Mouse (Mus musculus) limb, embryonic 10.5 days (tissue): ENCODE measurements around the gene Lgr5. TPM values are rescaled to one million over a fixed set of nuclear protein-coding genes. Genes with fewer than 3 reads are reported as not detected.

Experiments
- DNase-seq: peaks from one replicate; pipeline ENCODE4 v3.0.0-alpha.2; 2017; ENCODE audit warnings: low spot score
- H3K27ac ChIP-seq: fragments of 300-500 bp; sonication (generic); 2 replicates; pipeline ENCODE4 v1.5.1; 2016; ENCODE audit warnings: mild to moderate bottlenecking
- H3K27me3 ChIP-seq: fragments of 300-500 bp; sonication (generic); 2 replicates; pipeline ENCODE4 v1.6.1; 2016; ENCODE audit warnings: low read depth, mild to moderate bottlenecking; ENCODE audit not compliant: poor library complexity, severe bottlenecking
- H3K36me3 ChIP-seq: fragments of 300-500 bp; sonication (generic); 2 replicates; pipeline ENCODE4 v1.6.1; 2016; ENCODE audit warnings: mild to moderate bottlenecking, moderate library complexity
- H3K4me1 ChIP-seq: fragments of 300-500 bp; sonication (generic); 2 replicates; pipeline ENCODE4 v1.6.1; 2016
- H3K4me3 ChIP-seq: fragments of 300-500 bp; sonication (generic); 2 replicates; pipeline ENCODE4 v1.5.1; 2016; ENCODE audit warnings: mild to moderate bottlenecking, moderate library complexity
- H3K9me3 ChIP-seq: fragments of 300-500 bp; sonication (generic); replicated peaks from 2 replicates; pipeline ENCODE4 v1.6.1; 2016; ENCODE audit warnings: mild to moderate bottlenecking
- WGBS: fragments of 180-500 bp; shearing (Covaris S2); methylation state at CpG from one replicate; pipeline ENCODE4 v1.1.7; 2016; 5-methylcytosine and 5-hydroxymethylcytosine counted together
- polyA plus RNA-seq: library from polyadenylated mRNA; unstranded; fragments of >200 nt; fragmentation: Nextera tagmentation; extraction: Ambion mirVana; gene quantifications from 2 replicates; pipeline ENCODE4 v1.2.1, GENCODE M21; 2016

The Lgr5 gene
- polyA plus RNA-seq = 1.4 and 2.3 TPM in 2 replicates

DNA sequence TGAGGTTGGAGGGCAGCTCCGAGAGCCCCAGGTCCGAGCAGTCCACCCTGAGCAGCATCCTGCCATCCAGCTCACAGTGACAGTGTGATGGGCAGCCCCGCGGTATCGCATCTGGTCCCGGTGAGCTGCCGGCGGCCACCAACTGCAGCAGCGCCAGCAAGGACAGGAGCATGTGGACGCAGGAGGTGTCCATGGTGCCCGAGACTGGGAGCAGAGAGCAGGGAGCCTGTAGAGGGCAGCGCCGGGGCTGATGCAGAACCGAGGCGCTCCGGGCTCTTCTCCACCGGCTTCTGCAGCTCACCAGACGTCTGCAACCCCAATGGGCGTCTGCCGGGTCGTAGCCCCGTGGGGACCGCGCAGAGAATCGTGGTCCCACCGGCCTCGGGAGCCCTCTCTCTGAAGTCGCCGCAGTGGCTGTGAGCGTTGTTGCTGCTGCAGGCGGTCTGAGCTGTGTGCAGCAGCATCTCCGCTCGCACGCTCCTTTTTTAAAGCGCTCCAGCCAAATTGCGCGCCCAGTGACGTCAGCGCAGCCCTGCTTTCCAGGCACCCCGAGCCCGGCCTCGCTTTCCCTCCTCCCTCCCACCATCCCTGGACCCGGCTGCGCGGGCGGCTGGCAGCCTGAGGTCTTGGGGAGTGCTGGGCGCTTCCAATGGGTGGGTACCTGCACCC is at the start of gene Lgr5:
Gene Lgr5 (minus strand): TSS at position 480 of the 669 bp plus-strand sequence.
- under 1% methylated on average over 47 of the region's 47 CpGs for WGBS
- H3K4me1 ChIP-seq = peaks cover 34% of the 10 kb centered on the region
- H3K27ac ChIP-seq = peak within 1 kb of the TSS; percentile 2; the same call in 1 of the 2 replicates
- peaks cover 70% of the 10 kb centered on the region for H3K27me3 ChIP-seq
- H3K4me3 ChIP-seq = peak within 1 kb of the TSS; percentile 65
- peak; percentile 80 for DNase-seq
- no peaks in the 10 kb centered on the region for H3K36me3 ChIP-seq
- no peaks in the 10 kb centered on the region for H3K9me3 ChIP-seq

GRCm38 (mm10) chr10:115626678-115627077 is 39.1 kb upstream of the Lgr5 start:
- Histone ChIP-seq H3K27me3 (no peaks in the 10 kb centered on the region), H3K4me3 (no peak overlapping the region), H3K4me1 (peaks cover 10% of the 10 kb centered on the region; the same call in 1 of the 2 replicates), H3K27ac (no peak overlapping the region), H3K9me3 (no peaks in the 10 kb centered on the region), H3K36me3 (no peaks in the 10 kb centered on the region)
- 85% methylated on average over 6 of the region's 6 CpGs for WGBS
- no peak for DNase-seq

- H3K27me3 ChIP-seq = no peaks in the 10 kb centered on the region
- peaks cover 10% of the 10 kb centered on the region; the same call in 1 of the 2 replicates for H3K4me1 ChIP-seq
- no peaks in the 10 kb centered on the region for H3K36me3 ChIP-seq
- H3K4me3 ChIP-seq = no peak overlapping the region
- WGBS = 87% methylated on average over 2 of the region's 2 CpGs
- H3K9me3 ChIP-seq = no peaks in the 10 kb centered on the region
- no peak overlapping the region for H3K27ac ChIP-seq
- no peak for DNase-seq
Measured at GRCm38 (mm10) chr10:115624957-115625356, 37.4 kb upstream of the Lgr5 start.

GRCm38 (mm10) chr10:115623956-115624671 is 36.5 kb upstream of the Lgr5 start:
- no peak for DNase-seq
- Histone ChIP-seq H3K36me3 (no peaks in the 10 kb centered on the region), H3K27me3 (no peaks in the 10 kb centered on the region), H3K4me3 (no peak overlapping the region), H3K4me1 (peaks cover 10% of the 10 kb centered on the region; the same call in 1 of the 2 replicates), H3K9me3 (no peaks in the 10 kb centered on the region), H3K27ac (0 out of 2 replicates have a peak overlapping the region, but pooled peaks have one; percentile 0)
- 78% methylated on average over 15 of the region's 15 CpGs for WGBS

DNA sequence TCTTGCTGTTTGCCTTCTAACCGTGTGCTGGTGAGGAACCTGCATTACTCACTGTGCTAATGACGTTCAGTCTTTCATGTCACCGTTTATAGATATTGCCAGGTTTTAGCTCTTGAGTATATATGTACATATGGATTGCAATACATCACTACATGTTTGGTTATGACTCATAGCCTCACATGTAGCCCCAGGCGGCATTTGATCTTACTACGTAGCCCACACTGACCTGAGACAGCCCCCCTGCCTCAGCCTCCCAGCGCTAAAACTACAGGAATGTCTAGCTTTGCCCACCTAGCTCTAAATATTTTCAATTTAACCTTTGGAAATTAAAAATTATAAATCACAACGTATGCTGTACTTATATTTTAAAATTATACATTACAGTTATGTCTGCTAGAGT is 35.9 kb upstream of the Lgr5 start:
- Histone ChIP-seq H3K36me3 (no peaks in the 10 kb centered on the region), H3K4me1 (peaks cover 12% of the 10 kb centered on the region; the same call in 1 of the 2 replicates), H3K27me3 (no peaks in the 10 kb centered on the region), H3K27ac (no peak overlapping the region), H3K9me3 (no peaks in the 10 kb centered on the region), H3K4me3 (no peak overlapping the region)
- 90% methylated on average over 7 of the region's 7 CpGs for WGBS
- no peak for DNase-seq

DNA sequence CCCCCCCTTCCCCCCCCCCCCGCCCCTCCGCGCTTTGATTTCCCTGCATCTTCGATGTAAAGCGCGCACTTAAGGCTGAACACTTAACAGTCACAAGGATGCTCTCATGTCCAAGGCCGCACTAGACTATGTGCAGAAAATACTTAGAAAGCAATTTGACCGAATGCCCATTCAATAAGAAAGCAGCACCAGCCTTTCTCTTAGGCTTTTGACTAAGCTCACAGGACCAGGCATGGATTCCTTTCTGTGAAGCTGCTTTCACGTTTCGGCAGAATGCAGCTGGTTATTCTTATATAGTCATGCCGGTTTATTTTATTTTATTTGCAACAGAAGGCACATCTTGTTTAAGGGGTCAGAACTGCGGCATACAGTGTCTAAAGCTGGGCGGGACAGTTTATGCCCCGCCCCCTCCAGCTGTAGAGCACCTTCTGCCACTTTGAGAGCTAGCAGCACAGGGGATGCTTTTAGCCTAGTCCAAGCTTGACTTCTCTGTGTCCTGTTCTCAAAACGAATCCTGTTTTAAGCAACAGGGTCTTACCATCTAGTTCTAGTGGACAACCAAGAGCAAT is 30.8 kb upstream of the Lgr5 start:
- H3K4me3 ChIP-seq = peak overlapping the region; percentile 36
- WGBS = 29% methylated on average over 15 of the region's 15 CpGs
- peak; percentile 44 for DNase-seq
- H3K27me3 ChIP-seq = no peaks in the 10 kb centered on the region
- no peak overlapping the region for H3K27ac ChIP-seq
- peaks cover 9% of the 10 kb centered on the region; the same call in 1 of the 2 replicates for H3K4me1 ChIP-seq
- no peaks in the 10 kb centered on the region for H3K36me3 ChIP-seq
- no peaks in the 10 kb centered on the region for H3K9me3 ChIP-seq

GRCm38 (mm10) chr10:115617456-115618287 is 30.1 kb upstream of the Lgr5 start:
- 11% methylated on average over 14 of the region's 15 CpGs for WGBS
- DNase-seq = peak; percentile 40
- Histone ChIP-seq H3K36me3 (no peaks in the 10 kb centered on the region), H3K4me1 (peaks cover 9% of the 10 kb centered on the region; the same call in 1 of the 2 replicates), H3K27me3 (no peaks in the 10 kb centered on the region), H3K4me3 (peak overlapping the region; percentile 36), H3K9me3 (no peaks in the 10 kb centered on the region), H3K27ac (no peak overlapping the region)

DNA sequence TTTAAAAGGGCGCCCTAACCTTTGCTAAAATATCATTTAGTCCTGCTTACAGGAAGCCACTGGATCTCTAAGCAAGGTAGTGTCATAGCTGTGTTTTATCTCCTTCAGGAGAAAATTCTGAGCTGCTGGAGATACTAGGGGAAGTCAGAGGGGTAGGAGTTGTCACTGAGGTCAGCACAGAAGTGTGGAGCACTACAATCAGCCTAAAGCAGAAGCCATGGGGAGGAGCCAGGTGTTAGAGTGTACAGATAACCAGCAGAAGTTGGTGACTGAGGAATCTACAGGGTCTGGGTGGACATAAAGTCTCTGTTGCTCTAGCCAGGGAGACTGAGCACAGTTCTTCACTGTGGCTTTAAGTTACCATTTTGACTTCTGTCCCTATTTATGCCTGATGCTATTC is 8.2 kb upstream of the Lgr5 start:
- H3K9me3 ChIP-seq = no peaks in the 10 kb centered on the region
- H3K4me3 ChIP-seq = no peak overlapping the region
- 91% methylated on average over 1 of the region's 1 CpGs for WGBS
- DNase-seq = no peak
- H3K4me1 ChIP-seq = 0 out of 2 replicates have a peak, but pooled peaks cover 4% of the 10 kb centered on the region
- no peak overlapping the region for H3K27ac ChIP-seq
- H3K36me3 ChIP-seq = no peaks in the 10 kb centered on the region
- H3K27me3 ChIP-seq = no peaks in the 10 kb centered on the region

GRCm38 (mm10) chr10:115593651-115594050 is 6.1 kb upstream of the Lgr5 start:
- WGBS = 90% methylated on average over 6 of the region's 6 CpGs
- 0 out of 2 replicates have a peak, but pooled peaks cover 4% of the 10 kb centered on the region for H3K4me1 ChIP-seq
- H3K4me3 ChIP-seq = no peak overlapping the region
- H3K36me3 ChIP-seq = no peaks in the 10 kb centered on the region
- no peak for DNase-seq
- H3K9me3 ChIP-seq = no peaks in the 10 kb centered on the region
- no peak overlapping the region for H3K27ac ChIP-seq
- peaks cover 18% of the 10 kb centered on the region for H3K27me3 ChIP-seq

- WGBS = 68% methylated on average over 11 of the region's 11 CpGs
- no peaks in the 10 kb centered on the region for H3K9me3 ChIP-seq
- no peak overlapping the region for H3K27ac ChIP-seq
- no peaks in the 10 kb centered on the region for H3K36me3 ChIP-seq
- H3K4me3 ChIP-seq = no peak overlapping the region
- no peak for DNase-seq
- H3K4me1 ChIP-seq = peaks cover 6% of the 10 kb centered on the region; the same call in 1 of the 2 replicates
- H3K27me3 ChIP-seq = peaks cover 23% of the 10 kb centered on the region
Measured at GRCm38 (mm10) chr10:115593221-115593620, 5.6 kb upstream of the Lgr5 start.

DNA sequence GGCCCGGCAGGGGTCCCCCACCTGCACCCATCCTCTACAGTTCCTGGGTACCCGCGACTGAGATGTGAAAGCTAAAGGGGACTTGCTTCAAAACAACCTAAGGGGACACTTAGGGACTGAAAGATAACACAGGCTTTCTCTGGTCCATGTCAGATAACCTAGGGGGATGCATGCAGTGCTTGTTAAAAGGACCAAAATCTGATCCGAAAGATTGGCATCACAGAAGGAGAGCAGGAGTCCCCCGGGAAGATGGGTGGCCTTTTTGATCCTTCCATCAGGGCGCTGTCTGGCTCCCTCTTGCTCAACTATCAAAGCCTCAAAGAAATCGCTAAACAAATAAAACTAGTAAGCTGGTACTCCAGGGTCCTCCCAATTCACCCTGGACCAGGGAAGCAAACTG is 399 bp upstream of the Lgr5 start:
- Histone ChIP-seq H3K9me3 (no peaks in the 10 kb centered on the region), H3K36me3 (no peaks in the 10 kb centered on the region), H3K27me3 (peaks cover 70% of the 10 kb centered on the region), H3K4me1 (peaks cover 35% of the 10 kb centered on the region), H3K4me3 (peak overlapping the region; percentile 65), H3K27ac (0 out of 2 replicates have a peak overlapping the region, but pooled peaks have one; percentile 2)
- no peak for DNase-seq
- WGBS = 2% methylated on average over 7 of the region's 7 CpGs
